Mouse (Mus musculus): ENCODE data around the gene Smarca2.
A peak's percentile ranks its signal among the peaks of the same experiment; 100 is the strongest.
"Not testable (repeated sequence)": the region's sequence is repeated elsewhere in the genome, so short reads cannot be mapped to it uniquely, and the experiment has no call there.

The Smarca2 gene

DNA sequence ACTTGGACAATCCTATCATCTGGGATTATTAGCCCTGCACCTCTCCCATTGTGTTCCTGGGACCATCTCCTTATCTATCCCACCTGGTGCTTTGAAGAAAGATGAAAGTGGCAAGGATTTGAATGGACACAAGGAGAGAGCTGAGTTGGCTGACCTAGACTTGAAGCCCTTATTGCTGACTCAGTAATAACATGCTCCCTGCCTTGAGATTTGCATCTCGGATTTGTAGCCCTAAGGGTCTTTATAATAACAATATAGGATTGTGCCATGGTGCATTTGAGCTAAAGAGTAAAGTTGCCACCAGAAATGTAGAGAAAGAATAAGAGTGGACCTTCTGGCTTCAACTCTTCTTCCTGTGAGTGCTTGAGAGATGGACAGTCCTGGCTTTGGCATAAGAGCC, 11.4 kb downstream of the Smarca2 start:
- no peak for DNase-seq (ENCODE audit: low spot score in 2 of 2)

DNA sequence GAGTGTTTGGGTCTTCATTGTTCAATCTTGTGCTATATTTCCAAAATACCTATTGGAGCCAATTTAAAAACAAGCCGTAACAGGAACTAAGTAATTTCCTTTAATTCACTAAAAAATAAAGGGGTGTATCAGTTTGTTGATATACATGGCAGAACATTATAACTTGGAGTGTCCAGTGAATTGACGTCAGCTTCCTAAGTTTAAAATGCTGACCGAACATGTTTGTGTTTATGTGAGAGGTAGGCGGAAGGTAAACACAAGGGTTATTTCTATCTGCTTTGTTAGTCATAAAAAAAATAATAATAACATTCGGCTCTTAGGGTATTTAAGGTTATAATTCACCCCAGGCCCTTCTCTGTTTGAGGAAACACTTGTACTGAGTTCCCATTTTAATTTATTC, 12.4 kb downstream of the Smarca2 start:
- no peak for DNase-seq (ENCODE audit: low spot score in 2 of 2)

DNA sequence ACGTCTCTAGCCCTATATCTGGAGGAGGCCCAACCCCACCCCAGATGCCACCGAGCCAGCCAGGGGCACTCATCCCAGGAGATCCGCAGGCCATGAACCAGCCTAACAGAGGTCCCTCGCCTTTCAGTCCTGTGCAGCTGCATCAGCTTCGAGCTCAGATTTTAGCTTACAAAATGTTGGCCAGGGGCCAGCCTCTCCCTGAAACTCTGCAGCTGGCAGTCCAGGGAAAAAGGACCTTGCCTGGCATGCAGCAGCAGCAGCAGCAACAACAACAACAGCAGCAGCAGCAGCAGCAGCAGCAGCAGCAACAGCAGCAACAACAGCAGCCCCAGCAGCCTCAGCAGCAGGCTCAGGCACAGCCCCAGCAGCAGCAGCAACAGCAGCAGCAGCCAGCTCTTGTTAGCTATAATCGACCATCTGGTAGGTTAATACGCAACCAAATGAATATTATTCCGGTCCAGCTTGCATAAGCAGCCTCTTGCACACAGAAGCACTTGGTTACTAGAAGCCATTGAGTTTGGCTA, 25.9 kb downstream of the Smarca2 start:
- peak in 1 of 2 experiments; percentile 22 for DNase-seq (ENCODE audit: low spot score in 2 of 2)

DNA sequence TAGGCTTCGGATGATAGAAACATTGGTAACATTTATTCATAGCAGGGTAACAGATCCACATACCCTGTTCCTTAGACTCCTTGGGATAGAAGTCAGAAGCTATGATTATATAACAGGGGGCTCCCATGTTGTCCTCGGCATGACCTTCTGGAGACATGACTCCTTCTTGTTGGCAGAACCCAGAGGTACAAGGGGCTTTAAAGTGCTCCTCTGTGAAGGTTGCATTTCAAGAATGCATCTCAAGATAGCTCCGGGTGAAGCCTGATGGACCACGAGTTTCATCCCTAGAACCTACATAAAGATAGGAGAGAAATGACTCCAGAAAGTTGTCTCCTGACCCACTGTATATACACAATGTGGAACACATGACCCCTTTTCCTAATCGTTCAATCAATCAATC, 27.4 kb downstream of the Smarca2 start:
- no peak for DNase-seq (ENCODE audit: low spot score in 2 of 2)

DNA sequence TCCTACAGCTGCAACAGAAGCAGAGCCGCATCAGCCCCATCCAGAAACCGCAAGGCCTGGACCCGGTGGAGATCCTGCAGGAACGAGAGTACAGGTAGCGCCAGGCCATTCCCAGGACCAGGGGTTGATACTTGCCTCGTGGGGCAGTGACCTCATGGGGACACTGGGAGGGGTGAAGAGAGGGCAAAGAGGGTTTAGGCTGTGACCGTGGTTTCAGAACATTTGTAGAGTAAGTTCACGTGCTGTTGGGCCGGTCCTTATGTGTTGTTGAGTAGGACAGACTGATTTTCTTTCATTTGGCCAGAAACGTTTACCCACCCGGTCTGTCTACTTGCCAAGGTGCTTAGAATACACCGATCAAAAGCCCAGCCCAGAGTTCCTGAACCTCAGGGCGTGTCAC, 35.7 kb downstream of the Smarca2 start:
- no peak for DNase-seq (ENCODE audit: low spot score in 2 of 2)

DNA sequence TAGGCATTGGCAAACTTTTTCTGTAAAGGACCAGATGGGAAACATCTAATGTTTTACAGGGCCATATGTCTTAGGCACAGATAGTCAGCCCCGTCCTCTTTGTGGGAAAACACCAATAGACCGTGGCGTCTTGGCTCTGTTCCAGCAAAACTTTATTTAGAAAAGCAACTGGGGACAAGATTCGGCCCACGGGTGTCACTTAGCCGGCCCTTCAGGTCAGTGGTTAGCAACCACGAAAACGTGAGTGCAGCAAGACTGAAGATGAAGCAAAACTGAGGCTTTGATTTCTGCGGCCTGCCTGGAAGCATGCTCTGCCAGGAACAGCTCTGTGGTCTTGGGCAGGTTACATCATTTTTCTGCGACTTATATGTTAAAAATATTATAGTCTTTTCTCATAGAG, 36.4 kb downstream of the Smarca2 start:
- DNase-seq (ENCODE audit: low spot score in 2 of 2), result no peak

DNA sequence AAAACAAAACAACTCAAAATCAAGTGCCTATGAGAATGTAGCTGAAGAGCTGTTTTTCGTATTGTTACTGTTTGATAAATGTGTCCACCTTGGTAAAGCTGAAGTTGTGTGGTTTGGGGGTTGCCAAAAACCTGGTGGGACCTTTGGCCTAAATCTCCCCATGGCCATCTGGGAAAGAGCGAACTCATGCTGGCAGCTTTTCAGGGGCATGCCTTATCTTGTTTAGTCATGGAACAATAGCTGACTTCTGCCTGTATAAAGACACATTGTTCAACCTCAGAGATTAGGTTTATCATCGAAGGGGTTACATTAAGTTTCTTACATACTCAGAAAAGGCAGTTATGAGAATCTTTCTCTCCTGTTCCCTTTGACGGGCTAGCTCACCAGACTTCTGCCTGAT, 38.2 kb downstream of the Smarca2 start:
- no peak for DNase-seq (ENCODE audit: low spot score in 2 of 2)

DNA sequence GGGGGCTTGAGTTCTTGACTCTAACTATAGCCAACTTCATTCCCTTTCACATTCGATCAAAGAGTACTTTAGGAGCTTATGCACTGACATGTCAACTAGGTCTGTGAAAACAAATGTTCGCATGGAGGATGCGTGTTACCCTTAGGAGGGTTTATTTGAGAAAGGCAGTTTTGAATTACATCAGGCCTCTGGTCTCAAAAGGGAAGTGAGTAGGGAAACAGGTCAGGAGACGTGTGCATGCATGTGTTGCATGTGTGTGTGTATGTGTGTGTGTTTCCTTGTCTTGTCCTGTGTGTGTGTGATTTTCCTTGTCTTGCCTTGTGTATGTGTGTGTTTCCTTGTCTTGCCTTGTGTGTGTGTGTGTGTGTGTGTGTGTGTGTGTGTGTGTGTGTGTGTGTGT, 39.1 kb downstream of the Smarca2 start:
- no peak for DNase-seq (ENCODE audit: low spot score in 2 of 2)

DNA sequence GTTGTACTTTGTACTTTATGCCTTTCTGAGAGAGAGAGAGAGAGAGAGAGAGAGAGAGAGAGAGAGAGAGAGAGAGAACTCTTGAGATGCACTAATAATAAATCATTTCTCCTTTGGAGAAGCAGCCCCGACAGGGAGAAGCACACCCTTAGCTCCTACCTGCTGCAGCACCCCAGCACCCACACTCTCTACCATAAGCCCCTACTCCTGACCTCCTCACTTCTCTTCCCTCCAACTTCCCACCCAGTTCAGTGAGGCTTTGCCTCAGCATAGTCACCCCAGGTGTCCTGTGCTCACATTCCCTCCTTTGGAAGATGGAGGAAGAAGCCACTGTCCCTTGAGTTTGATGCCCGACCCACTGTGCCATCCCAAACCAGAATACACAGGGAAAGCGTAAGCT, 40.2 kb downstream of the Smarca2 start:
- DNase-seq (ENCODE audit: low spot score in 2 of 2), result no peak

DNA sequence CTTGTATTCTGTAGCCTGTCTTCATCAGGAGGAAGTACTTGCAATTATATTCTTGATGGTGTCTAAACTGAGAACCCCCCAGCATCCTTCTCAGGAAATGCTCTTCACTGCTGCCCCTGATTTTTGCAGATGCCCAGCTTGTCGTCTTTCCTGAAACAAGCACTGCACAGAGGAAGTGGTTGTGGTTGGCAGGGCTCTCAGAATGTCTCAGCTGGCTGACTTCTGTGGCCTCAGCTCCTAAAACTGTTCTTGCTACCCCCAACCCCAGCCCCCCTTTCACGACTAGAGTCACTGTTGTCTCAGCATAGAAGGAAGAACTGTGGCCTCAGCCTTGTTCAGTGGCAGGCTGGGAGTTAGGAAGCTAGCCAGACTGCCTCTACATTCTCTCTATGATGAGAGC, 41.3 kb downstream of the Smarca2 start:
- DNase-seq (ENCODE audit: low spot score in 2 of 2), result no peak

DNA sequence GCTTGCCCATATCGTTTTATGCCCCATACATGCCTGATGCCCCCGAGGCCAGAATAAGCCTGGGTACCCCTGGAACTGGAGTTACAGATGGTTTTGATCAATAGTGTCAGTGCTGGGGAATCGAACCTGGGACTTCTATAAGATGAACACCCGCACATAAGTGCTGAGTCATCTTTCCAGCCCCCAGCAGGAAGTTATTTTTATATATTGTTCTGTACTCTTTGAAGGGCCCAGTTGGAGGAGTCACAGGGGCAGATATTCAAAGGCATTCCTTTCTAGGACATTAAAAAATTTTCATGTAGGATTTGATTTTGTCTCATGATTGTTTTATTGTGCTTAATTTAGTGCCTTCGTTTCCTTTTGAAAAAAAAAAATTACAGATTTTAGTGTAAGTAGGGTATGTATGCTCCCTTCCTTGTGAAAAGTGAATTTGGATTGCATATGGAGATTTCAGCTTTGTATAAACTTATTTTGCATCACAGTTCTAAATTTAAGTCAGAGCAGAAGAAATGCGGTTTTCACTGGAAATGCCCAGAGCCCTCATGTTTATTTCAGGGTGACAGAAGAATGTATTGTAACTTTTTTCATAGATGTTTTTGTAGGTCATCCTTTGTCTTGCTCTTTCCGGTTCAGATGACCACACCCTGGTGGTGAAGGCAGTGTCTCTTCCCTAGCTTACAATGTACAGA, 45.9 kb downstream of the Smarca2 start:
- no peak for DNase-seq (ENCODE audit: low spot score in 2 of 2)

DNA sequence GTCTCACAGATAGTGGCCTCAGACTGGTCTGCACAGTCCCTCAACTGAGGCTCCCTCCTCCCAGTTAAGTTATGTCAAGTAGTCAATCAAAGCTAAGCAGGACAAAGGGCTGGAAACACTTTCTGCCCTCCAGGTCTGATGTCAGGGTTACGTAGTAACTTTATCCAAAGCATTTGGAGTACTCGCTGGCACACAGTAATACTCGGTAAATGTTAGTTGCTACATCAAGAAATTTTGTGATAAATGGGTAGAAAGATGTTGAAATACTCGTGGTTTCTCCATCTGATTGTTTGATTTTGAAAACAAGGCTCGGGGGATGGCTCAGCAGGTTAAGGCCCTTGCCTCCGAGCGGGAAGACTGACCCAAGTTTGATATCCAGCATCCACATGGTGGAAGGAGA, 53.5 kb downstream of the Smarca2 start:
- no peak for DNase-seq (ENCODE audit: low spot score in 2 of 2)

DNA sequence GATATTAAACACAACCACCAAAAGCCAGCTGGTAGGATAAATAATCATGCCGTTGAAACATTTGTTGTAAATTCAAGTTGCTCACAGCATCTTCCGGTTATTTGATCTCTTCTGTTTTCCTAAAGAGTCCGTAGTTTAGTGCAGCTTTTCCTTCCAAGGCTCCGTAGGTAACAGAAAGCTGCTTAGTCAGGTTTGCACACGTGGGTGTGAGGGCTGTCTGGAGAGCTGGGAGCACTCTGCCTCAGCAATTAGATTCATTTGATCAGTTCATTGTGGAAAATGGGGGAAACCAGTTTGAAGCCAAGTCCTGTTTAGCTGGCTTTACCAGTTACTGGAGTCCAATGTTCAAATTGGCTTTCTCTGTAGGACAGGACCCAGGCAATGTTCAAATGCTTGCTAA, 55.1 kb downstream of the Smarca2 start:
- no peak for DNase-seq (ENCODE audit: low spot score in 2 of 2)

DNA sequence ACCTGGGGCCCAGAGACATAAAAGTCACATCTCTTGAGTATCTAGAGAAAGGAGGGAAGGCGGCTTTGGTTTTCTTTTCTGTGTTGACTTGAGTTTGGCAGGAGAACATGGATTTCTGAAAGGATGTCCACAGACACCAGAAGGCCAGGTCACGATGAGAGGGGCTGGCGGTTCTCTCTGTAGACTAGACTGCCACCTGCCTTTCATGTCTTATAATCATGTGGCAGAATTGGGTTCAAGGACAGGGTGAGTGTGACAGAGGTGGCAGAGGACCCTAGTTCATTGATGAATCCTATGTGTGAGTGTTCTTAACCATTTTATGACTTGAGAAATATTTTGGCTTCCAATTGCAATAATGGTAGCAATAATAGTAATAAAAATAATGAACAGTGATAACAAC, 56.3 kb downstream of the Smarca2 start:
- DNase-seq (ENCODE audit: low spot score in 2 of 2), result no peak

DNA sequence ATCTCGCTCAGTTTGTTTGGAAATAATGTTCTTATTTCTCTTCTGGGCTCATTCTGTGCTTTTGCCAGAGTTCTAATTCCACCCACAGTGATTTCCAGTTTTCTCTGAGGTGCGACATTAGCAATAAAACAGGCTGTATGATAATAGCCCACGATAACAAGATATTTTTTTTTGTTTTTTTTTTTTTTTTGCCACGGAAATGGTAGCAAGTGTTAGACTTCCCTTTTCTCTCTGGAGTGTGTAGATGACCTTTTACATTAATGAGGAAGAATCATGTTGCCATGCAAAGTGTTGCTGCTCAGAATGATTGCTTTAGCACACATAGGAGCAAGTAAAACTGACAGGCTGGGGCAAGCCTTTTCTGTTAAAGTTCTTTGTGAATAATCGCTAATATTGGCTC, 61.5 kb downstream of the Smarca2 start:
- no peak for DNase-seq (ENCODE audit: low spot score in 2 of 2)

DNA sequence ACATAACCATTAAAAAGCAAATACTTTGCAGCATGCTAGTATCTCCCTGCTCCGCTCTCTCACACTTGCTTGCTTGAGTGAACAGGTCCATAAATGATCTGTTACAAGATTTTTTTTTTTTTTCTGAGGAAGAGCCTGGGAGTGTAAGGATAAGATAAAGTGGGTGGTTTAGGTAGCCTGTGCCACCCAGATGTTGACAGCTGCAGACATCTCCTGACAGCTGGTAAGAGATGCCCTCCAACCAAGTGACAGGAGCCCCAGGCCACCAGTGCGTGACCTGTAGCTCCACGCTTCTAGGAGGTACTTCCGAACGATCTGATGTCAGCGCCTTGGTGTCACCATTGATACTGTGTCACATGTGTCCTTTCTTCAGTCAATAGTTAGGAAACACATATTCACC, 65.2 kb downstream of the Smarca2 start:
- DNase-seq (ENCODE audit: low spot score in 2 of 2), result no peak

DNA sequence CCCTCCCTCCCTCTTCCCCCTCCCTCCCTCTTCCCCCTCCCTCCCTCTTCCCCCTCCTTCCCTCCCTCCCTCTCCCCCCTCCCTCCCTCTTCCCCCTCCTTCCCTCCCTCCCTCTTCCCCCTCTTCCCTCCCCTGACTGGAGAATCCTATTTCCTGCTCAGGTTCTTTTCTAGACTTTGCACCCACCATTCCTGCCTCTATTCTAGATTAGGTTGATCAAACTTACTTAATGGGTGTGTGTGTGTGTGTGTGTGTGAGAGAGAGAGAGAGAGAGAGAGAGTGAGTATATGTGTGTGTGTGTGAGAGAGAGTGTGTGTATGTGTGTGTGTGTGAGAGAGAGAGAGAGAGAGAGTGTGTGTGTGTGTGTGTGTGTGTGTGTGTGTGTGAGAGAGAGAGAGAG, 66.6 kb downstream of the Smarca2 start:
- DNase-seq (ENCODE audit: low spot score in 2 of 2), result not testable (repeated sequence)

DNA sequence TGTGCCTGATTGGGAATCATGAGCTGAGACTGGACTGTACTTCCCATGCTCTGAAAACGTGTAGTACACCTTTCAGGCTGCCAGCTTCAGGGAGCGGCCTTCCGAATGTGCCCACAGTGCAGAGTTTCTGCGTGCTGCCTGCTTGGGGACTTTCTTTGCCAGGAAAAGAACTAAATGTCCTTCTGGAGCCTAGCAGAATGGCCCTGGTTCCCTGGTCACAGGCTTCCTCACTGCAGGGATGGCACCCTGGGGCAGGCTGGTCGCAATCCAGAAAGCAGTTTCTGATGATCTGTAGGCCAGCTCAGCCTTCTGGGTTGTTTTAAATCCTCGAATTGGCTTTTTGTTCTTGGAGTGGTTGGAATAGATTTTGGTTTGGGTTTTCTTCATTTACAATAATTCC, 71.1 kb downstream of the Smarca2 start:
- DNase-seq (ENCODE audit: low spot score in 2 of 2), result no peak

DNA sequence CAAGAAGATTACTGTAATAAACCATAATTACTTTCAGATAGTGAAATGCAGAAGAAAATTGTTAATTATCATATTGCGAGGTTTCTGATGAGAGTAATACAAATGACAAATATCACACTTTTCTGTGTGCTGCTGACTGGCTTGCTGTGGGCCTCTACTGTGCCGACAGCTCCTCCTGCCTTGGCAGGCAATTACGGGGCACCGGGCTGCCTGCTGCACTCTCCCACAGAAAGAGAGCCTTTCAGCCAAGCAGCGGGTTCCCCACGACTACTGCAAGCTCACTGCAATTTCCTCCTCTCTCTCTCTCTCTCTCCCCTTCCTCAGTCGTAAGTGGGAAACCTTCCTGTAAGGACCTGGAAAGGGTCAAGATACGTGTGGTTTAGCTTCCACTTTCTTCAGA, 73.7 kb downstream of the Smarca2 start:
- DNase-seq (ENCODE audit: low spot score in 2 of 2), result no peak

DNA sequence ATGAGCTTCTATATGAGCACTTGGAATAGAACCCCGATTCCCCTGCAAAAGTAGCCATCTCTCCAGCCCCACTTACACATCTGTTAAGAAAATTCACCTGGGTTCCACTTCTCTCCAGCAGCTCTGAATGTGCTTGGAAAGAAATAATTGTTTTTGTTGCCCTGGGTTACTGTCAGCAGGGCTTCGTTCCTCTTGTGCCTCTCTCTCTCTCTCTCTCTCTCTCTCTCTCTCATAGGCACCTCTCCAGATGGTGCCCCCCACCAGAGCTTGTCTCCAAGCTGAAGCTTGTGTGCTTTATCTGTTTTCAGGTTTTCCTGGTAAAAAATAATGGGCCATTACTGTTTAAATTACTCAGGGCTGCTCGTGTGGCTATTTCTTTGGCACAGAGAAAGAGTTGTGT, 74.8 kb downstream of the Smarca2 start:
- no peak for DNase-seq (ENCODE audit: low spot score in 2 of 2)

DNA sequence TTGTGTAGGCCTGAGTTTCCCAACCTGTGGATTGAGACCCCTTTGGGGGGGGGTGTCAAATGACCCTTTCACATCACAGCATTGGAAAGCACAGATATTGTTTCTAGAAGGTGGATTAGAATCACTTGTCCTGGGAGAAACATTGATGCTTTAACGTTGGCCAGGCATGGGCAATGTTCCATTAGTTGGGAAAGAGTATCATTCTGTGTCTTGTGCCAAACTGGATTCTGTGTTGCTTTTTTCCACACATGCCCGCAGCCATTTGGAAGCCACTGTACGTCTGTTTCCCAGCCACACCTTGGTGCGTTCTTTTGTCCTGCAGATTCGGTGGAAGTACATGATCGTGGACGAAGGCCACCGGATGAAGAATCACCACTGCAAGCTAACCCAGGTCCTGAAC, 76.7 kb downstream of the Smarca2 start:
- DNase-seq (ENCODE audit: low spot score in 2 of 2), result no peak

DNA sequence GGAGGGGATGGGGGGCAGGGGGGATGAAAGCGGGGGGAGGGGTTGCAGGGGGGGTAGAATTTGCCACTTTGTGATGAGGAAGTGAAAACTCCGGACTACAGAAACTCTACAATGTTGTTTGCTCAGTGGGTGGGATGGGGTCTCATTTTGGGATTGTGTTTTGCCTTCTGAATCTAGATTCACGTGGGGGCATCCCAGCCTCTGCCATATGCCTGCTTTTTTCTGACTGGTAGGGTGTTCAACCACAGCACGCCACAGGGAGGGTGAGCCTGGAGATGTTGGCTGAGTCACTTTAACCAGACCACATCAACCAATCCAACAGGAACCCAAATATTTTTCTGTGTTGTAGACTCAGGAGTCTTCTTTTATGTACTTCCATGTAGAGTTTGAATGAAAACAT, 77.3 kb downstream of the Smarca2 start:
- no peak for DNase-seq (ENCODE audit: low spot score in 2 of 2)

DNA sequence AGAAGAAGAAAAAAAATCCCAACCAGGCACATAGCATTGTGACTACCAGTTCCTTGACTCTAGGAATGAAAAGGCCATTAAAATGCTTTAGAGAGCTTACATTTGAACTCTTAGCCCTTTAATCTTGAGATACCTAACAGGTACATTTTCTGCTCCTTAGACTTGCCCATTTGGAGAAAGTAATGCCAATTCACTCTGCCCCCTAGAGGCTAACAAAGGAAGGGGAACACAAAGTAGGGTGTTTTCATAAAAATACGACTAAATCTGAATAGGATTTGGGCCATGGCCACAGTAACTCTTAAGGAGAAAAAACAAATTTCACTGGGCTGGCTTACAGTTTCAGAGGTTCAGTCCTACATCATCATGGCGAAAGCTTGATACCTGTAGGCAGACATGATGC, 77.9 kb downstream of the Smarca2 start:
- DNase-seq (ENCODE audit: low spot score in 2 of 2), result no peak

DNA sequence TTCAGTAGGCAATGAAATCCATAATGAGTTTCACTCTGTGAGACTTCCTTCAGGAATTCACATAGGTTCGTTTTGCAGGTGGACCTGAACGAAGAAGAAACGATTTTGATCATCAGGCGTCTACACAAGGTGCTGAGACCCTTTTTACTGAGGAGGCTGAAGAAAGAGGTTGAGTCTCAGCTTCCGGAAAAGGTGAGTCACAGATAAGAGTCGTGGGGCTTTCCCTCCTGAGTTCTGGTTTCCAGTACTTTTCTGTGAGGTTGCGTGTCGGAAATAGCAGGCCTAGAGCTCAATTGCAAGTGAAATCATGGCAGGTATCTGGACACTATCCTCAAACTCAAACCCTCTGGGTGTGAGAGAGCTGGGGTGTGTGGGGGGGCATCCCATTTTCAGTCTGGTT, 78.9 kb downstream of the Smarca2 start:
- no peak for DNase-seq (ENCODE audit: low spot score in 2 of 2)
